Mouse (Mus musculus): ENCODE data around the gene Ube2g2. TPM values are rescaled to one million over a fixed set of nuclear protein-coding genes. Genes with fewer than 3 reads are reported as not detected.

The Ube2g2 gene
- polyA plus RNA-seq, 1 experiment = 35.5 TPM

- Histone ChIP-seq H3K27ac (ENCODE audit: control insufficient read depth, insufficient read depth, low read depth, low read length, poor library complexity) (no peak overlapping the region), H3K4me3 (replicated peaks; ENCODE audit: control insufficient read depth, low read depth, low read length) (no peak overlapping the region), H3K4me1 (ENCODE audit: control insufficient read depth, insufficient read depth, low read length) (no peaks in the 10 kb centered on the region)
- WGBS = 45% methylated on average over 43 of the region's 43 CpGs
- TF ChIP-seq POLR2A (IDR thresholded peaks at IDR 0.05; ENCODE audit: borderline replicate concordance, control insufficient read depth, low read depth, low read length) = no peak
- TF ChIP-seq CTCF (IDR thresholded peaks at IDR 0.05; ENCODE audit: control insufficient read depth, insufficient read depth, low read length) = no peak
Observed at GRCm38 (mm10) chr10:77663949-77664665, 42.0 kb downstream of the Ube2g2 start.

- H3K4me1 ChIP-seq (ENCODE audit: control insufficient read depth, insufficient read depth, low read length) = no peaks in the 10 kb centered on the region
- H3K4me3 ChIP-seq (replicated peaks; ENCODE audit: control insufficient read depth, low read depth, low read length) = no peak overlapping the region
- TF ChIP-seq POLR2A (IDR thresholded peaks at IDR 0.05; ENCODE audit: borderline replicate concordance, control insufficient read depth, low read depth, low read length) = no peak
- no peak for TF ChIP-seq CTCF (IDR thresholded peaks at IDR 0.05; ENCODE audit: control insufficient read depth, insufficient read depth, low read length)
- WGBS = 79% methylated on average over 8 of the region's 8 CpGs
- H3K27ac ChIP-seq (ENCODE audit: control insufficient read depth, insufficient read depth, low read depth, low read length, poor library complexity) = no peak overlapping the region
Observed at GRCm38 (mm10) chr10:77666342-77666741, 44.3 kb downstream of the Ube2g2 start.

DNA sequence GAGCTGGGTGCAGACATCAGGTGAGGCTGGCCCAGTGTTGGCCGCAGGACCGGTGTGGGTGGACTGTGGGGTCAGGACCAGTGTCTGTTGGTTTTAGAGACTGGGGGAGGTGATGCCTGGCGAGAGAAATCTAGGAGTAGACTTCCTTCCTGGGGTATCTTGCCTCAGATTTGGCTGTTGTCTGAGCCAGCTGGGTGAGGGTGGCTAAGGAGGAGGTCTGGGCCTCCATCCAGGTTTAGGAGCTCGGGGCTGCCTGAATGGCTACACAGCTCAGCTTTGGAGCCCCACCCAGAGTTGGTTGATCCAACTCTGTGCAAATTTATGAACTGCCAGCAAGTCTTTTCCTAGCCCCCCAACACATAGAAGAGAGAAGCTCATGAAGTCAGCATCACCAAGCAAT lies 45.3 kb downstream of the Ube2g2 start:
- Histone ChIP-seq H3K27ac (ENCODE audit: control insufficient read depth, insufficient read depth, low read depth, low read length, poor library complexity) (no peak overlapping the region), H3K4me3 (replicated peaks; ENCODE audit: control insufficient read depth, low read depth, low read length) (no peak overlapping the region), H3K4me1 (ENCODE audit: control insufficient read depth, insufficient read depth, low read length) (no peaks in the 10 kb centered on the region)
- 66% methylated on average over 4 of the region's 4 CpGs for WGBS
- TF ChIP-seq CTCF (IDR thresholded peaks at IDR 0.05; ENCODE audit: control insufficient read depth, insufficient read depth, low read length) (no peak), POLR2A (IDR thresholded peaks at IDR 0.05; ENCODE audit: borderline replicate concordance, control insufficient read depth, low read depth, low read length) (no peak)

GRCm38 (mm10) chr10:77670710-77671109 lies 48.6 kb downstream of the Ube2g2 start:
- TF ChIP-seq POLR2A (IDR thresholded peaks at IDR 0.05; ENCODE audit: borderline replicate concordance, control insufficient read depth, low read depth, low read length) (no peak), CTCF (IDR thresholded peaks at IDR 0.05; ENCODE audit: control insufficient read depth, insufficient read depth, low read length) (no peak)
- Histone ChIP-seq H3K27ac (ENCODE audit: control insufficient read depth, insufficient read depth, low read depth, low read length, poor library complexity) (no peak overlapping the region), H3K4me3 (replicated peaks; ENCODE audit: control insufficient read depth, low read depth, low read length) (no peak overlapping the region), H3K4me1 (ENCODE audit: control insufficient read depth, insufficient read depth, low read length) (no peaks in the 10 kb centered on the region)
- WGBS = 81% methylated on average over 4 of the region's 4 CpGs

GRCm38 (mm10) chr10:77671519-77671918 lies 49.4 kb downstream of the Ube2g2 start:
- TF ChIP-seq POLR2A (IDR thresholded peaks at IDR 0.05; ENCODE audit: borderline replicate concordance, control insufficient read depth, low read depth, low read length) (no peak), CTCF (IDR thresholded peaks at IDR 0.05; ENCODE audit: control insufficient read depth, insufficient read depth, low read length) (no peak)
- Histone ChIP-seq H3K27ac (ENCODE audit: control insufficient read depth, insufficient read depth, low read depth, low read length, poor library complexity) (no peak overlapping the region), H3K4me1 (ENCODE audit: control insufficient read depth, insufficient read depth, low read length) (no peaks in the 10 kb centered on the region), H3K4me3 (replicated peaks; ENCODE audit: control insufficient read depth, low read depth, low read length) (no peak overlapping the region)
- 36% methylated on average over 4 of the region's 4 CpGs for WGBS

DNA sequence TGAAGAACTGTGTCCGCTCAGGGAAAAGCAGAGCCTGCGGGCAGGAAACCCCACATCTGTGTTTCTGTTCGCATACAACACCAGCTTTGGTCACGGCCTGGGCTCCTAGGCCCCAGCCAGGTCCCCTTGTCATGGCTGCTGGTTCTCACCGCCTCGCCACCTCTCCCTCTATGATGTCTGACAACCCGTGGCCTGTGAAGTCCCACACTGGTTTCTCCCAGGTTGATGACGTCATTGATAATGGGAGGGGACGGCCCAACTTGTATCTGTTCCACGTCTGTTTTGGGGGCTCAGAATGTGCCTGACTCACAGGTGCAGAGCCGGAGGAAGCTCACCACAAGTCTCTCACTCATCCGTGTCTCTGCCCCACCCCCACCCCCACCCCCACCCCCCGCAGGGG lies 51.7 kb downstream of the Ube2g2 start:
- no peak overlapping the region for H3K27ac ChIP-seq (ENCODE audit: control insufficient read depth, insufficient read depth, low read depth, low read length, poor library complexity)
- H3K4me3 ChIP-seq (replicated peaks; ENCODE audit: control insufficient read depth, low read depth, low read length) = no peak overlapping the region
- no peaks in the 10 kb centered on the region for H3K4me1 ChIP-seq (ENCODE audit: control insufficient read depth, insufficient read depth, low read length)
- TF ChIP-seq CTCF (IDR thresholded peaks at IDR 0.05; ENCODE audit: control insufficient read depth, insufficient read depth, low read length) (no peak), POLR2A (IDR thresholded peaks at IDR 0.05; ENCODE audit: borderline replicate concordance, control insufficient read depth, low read depth, low read length) (no peak)
- WGBS = 59% methylated on average over 13 of the region's 13 CpGs

GRCm38 (mm10) chr10:77677562-77677961 lies 55.5 kb downstream of the Ube2g2 start:
- TF ChIP-seq POLR2A (IDR thresholded peaks at IDR 0.05; ENCODE audit: borderline replicate concordance, control insufficient read depth, low read depth, low read length) (no peak), CTCF (IDR thresholded peaks at IDR 0.05; ENCODE audit: control insufficient read depth, insufficient read depth, low read length) (no peak)

GRCm38 (mm10) chr10:77682994-77683393 lies 60.9 kb downstream of the Ube2g2 start:
- no peak overlapping the region for H3K27ac ChIP-seq (ENCODE audit: control insufficient read depth, insufficient read depth, low read depth, low read length, poor library complexity)
- 78% methylated on average over 7 of the region's 7 CpGs for WGBS
- TF ChIP-seq POLR2A (IDR thresholded peaks at IDR 0.05; ENCODE audit: borderline replicate concordance, control insufficient read depth, low read depth, low read length) (no peak), CTCF (IDR thresholded peaks at IDR 0.05; ENCODE audit: control insufficient read depth, insufficient read depth, low read length) (no peak)
- no peaks in the 10 kb centered on the region for H3K4me1 ChIP-seq (ENCODE audit: control insufficient read depth, insufficient read depth, low read length)
- no peak overlapping the region for H3K4me3 ChIP-seq (replicated peaks; ENCODE audit: control insufficient read depth, low read depth, low read length)

More at GRCm38 (mm10) chr10:77677562-77677961, 55.5 kb downstream of the Ube2g2 start:
- 1% methylated on average over 35 of the region's 35 CpGs for WGBS
- Histone ChIP-seq H3K4me3 (replicated peaks; ENCODE audit: control insufficient read depth, low read depth, low read length) (no peak overlapping the region), H3K27ac (ENCODE audit: control insufficient read depth, insufficient read depth, low read depth, low read length, poor library complexity) (no peak overlapping the region), H3K4me1 (ENCODE audit: control insufficient read depth, insufficient read depth, low read length) (no peaks in the 10 kb centered on the region)
